Mouse (Mus musculus): ENCODE measurements around the gene Tapbp. TPM values are rescaled to one million over a fixed set of nuclear protein-coding genes. Genes with fewer than 3 reads are reported as not detected.

Gene Tapbp
- polyA plus RNA-seq, 1 experiment from 2014 or later, result 27.6 TPM

GRCm38 (mm10) chr17:33926207-33926932 lies 10.7 kb downstream of the Tapbp start:
- WGBS (ENCODE audit: insufficient replicate concordance), result 79% methylated on average over 17 of the region's 17 CpGs
- ATAC-seq (ENCODE audit: low read depth), result no peak

DNA sequence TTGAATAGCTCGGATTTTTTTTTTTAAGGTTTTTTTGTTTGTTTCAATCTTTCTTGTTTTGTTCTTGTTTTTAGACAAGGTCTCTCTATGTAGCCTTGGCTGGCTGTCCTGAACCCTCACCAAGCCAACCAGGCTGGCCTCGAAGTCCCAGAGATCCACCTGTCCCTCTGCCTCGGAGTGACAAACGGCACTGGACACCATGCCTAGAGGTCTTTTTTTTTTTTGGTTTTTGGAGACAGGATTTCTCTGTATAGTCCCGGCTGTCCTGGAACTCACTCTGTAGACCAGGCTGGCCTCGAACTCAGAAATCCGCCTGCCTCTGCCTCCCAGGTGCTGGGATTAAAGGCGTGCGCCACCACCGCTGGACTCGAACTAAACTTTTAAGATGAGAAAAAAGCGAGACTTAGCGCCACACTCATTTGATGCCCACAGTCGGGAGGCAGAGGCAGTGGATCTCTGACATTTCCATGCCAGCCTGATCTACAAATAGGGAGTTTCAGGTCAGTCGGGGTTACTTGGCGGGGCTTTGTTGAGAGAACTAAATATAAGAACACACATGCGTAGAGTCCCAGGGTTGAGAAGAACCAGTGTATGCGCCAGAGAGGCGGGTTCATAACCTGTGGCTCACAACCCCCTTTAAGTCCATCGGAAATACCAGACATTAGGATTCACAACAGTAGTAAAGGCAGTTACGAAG lies 12.7 kb downstream of the Tapbp start:
- H3K4me3 ChIP-seq (replicated peaks), result peak overlapping the region; percentile 88
- peak overlapping the region; percentile 96; the same call in 1 of the 2 replicates for H3K27ac ChIP-seq
- H3K9me3 ChIP-seq (replicated peaks), result no peaks in the 10 kb centered on the region
- DNase-seq (no peak), ATAC-seq (ENCODE audit: low read depth) (no peak)
- H3K4me1 ChIP-seq (replicated peaks), result peaks cover 73% of the 10 kb centered on the region
- H3K36me3 ChIP-seq, result peaks cover 41% of the 10 kb centered on the region
- WGBS (ENCODE audit: insufficient replicate concordance), result 49% methylated on average over 21 of the region's 21 CpGs
- peak overlapping the region; percentile 92 for H3K9ac ChIP-seq
- H3K27me3 ChIP-seq, result no peaks in the 10 kb centered on the region
- peak overlapping the region; percentile 100 for H3K4me2 ChIP-seq

More at GRCm38 (mm10) chr17:33926207-33926932, 10.7 kb downstream of the Tapbp start:
- Histone ChIP-seq H3K27ac (no peak overlapping the region), H3K4me2 (no peak overlapping the region), H3K27me3 (no peaks in the 10 kb centered on the region), H3K36me3 (peaks cover 25% of the 10 kb centered on the region), H3K9me3 (replicated peaks) (no peaks in the 10 kb centered on the region), H3K9ac (no peak overlapping the region), H3K4me1 (replicated peaks) (peaks cover 63% of the 10 kb centered on the region), H3K4me3 (replicated peaks) (no peak overlapping the region)
- no peak for DNase-seq

DNA sequence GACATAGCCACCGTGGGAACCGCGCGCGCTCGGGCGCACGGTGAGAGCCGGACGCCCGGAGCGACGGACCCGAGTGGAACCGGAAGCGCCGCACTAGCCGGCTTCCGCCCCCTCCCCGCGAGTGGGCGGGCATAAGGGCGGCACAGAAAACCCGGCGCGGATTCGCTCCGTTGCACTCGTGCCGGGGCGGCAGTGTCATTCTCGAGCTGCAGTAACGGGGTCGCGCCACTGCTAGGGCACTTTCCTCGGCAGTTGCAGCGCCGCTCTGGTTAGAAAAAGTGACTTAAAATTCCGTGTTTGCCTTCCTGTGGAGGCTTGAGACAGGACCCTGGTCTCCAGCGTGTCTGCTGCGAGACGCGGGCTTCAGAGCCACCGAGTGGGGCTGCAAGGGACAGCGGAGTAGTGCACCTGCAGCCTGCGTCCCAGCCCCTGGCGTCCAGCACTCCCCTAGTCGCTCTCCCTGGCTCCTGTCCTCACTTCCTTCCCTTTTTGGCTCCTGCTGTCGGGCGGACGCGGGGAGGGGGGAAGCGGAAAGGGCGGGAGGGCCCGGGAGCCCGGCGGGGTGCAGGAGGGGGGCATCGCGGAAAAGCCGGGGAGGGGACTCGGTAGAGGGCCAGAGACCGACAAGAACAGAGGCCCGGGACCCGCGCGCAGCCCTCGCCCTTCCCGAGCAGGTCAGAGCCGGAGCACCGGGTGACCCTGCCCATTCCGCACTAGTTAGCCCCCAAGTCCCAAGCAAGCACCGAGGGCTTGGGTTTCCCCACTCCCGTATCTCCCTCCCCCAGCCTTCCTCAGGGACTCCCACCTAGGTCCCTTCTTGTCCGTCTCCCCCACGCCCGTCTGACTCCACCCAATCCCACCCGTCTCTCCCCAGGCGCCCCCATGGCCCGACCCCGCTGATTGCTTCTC lies 13.9 kb downstream of the Tapbp start, which contains the start of gene Rgl2:
Rgl2 (plus strand) TSS at position 173 of the 909 bp plus-strand sequence.
- no peaks in the 10 kb centered on the region for H3K27me3 ChIP-seq
- H3K36me3 ChIP-seq, result peaks cover 52% of the 10 kb centered on the region
- peak within 1 kb of the TSS; percentile 92 for H3K9ac ChIP-seq
- 0% methylated on average over 77 of the region's 80 CpGs for WGBS (ENCODE audit: insufficient replicate concordance)
- H3K4me2 ChIP-seq, result peak within 1 kb of the TSS; percentile 100
- no peaks in the 10 kb centered on the region for H3K9me3 ChIP-seq (replicated peaks)
- peak within 1 kb of the TSS; percentile 88 for H3K4me3 ChIP-seq (replicated peaks)
- peak; percentile 79 for ATAC-seq (ENCODE audit: low read depth)
- H3K4me1 ChIP-seq (replicated peaks), result peaks cover 65% of the 10 kb centered on the region
- H3K27ac ChIP-seq, result peak within 1 kb of the TSS; percentile 96
- peak; percentile 91 for DNase-seq

DNA sequence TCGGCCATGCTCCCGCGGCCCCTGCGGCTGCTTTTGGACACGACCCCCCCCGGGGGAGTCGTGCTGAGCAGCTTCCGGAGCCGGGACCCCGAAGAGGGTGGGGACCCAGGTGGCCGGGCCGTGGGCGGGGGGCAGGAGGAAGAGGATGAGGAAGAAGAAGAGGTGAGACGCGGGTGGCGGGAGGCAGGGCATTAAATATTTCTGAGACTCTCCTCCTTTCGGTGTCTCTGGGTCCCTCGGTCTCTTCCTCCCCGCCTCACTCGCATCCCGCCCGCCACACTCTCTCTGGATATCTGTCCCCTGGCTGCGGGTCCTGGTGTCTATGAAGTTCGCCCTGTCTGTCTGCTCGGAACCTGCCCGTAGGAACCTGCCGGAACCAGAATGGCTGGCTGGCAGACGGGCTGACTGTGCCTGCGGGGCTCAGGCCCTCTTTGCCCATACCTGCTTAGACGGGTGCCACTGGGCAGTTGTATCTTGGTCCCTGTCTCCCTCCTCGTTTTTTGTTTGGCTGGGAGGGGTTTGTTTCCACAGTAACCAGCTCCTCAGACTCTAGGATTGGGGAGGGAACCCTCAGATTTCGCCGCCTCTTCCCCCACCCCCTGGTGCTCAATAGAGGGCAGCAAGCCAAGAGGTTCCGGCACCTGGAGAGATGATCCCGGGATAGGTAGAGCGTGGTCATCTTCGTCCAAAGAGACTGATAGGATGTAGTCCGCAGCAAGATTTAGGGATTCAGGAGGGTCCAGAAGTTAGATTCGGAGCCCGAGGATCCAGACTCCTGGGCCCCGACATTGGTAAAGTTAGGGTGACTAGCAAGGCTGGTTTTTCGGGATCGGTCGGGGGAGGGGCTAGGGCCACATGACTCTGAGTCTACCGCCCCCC lies 14.8 kb downstream of the Tapbp start:
- WGBS (ENCODE audit: insufficient replicate concordance), result 1% methylated on average over 45 of the region's 45 CpGs
- DNase-seq, result peak; percentile 51
- peak overlapping the region; percentile 96 for H3K27ac ChIP-seq

GRCm38 (mm10) chr17:33931159-33931866 lies 15.6 kb downstream of the Tapbp start:
- peaks cover 55% of the 10 kb centered on the region for H3K4me1 ChIP-seq (replicated peaks)
- ATAC-seq (ENCODE audit: low read depth), result no peak
- peak overlapping the region; percentile 92 for H3K9ac ChIP-seq
- no peaks in the 10 kb centered on the region for H3K27me3 ChIP-seq
- peak overlapping the region; percentile 29 for H3K27ac ChIP-seq
- H3K4me2 ChIP-seq, result peak overlapping the region; percentile 100
- DNase-seq, result no peak
- no peaks in the 10 kb centered on the region for H3K9me3 ChIP-seq (replicated peaks)
- H3K4me3 ChIP-seq (replicated peaks), result peak overlapping the region; percentile 88
- H3K36me3 ChIP-seq, result peaks cover 47% of the 10 kb centered on the region
- 50% methylated on average over 18 of the region's 18 CpGs for WGBS (ENCODE audit: insufficient replicate concordance)

More for the DNA sequence above, 14.8 kb downstream of the Tapbp start:
- no peaks in the 10 kb centered on the region for H3K9me3 ChIP-seq (replicated peaks)
- H3K4me2 ChIP-seq, result peak overlapping the region; percentile 100
- peaks cover 51% of the 10 kb centered on the region for H3K36me3 ChIP-seq
- peaks cover 59% of the 10 kb centered on the region for H3K4me1 ChIP-seq (replicated peaks)
- no peaks in the 10 kb centered on the region for H3K27me3 ChIP-seq
- peak overlapping the region; percentile 92 for H3K9ac ChIP-seq
- peak overlapping the region; percentile 88 for H3K4me3 ChIP-seq (replicated peaks)
- ATAC-seq (ENCODE audit: low read depth), result peak; percentile 17; the same call in 1 of the 2 replicates

GRCm38 (mm10) chr17:33931947-33932346 lies 16.2 kb downstream of the Tapbp start:
- H3K4me3 ChIP-seq (replicated peaks), result no peak overlapping the region
- H3K36me3 ChIP-seq, result peaks cover 46% of the 10 kb centered on the region
- DNase-seq, result no peak
- no peak overlapping the region for H3K9ac ChIP-seq
- no peaks in the 10 kb centered on the region for H3K9me3 ChIP-seq (replicated peaks)
- H3K27me3 ChIP-seq, result no peaks in the 10 kb centered on the region
- H3K27ac ChIP-seq, result no peak overlapping the region
- peaks cover 55% of the 10 kb centered on the region for H3K4me1 ChIP-seq (replicated peaks)
- H3K4me2 ChIP-seq, result no peak overlapping the region
- WGBS (ENCODE audit: insufficient replicate concordance), result 93% methylated on average over 11 of the region's 11 CpGs
- no peak for ATAC-seq (ENCODE audit: low read depth)

- WGBS (ENCODE audit: insufficient replicate concordance), result 87% methylated on average over 14 of the region's 14 CpGs
Observed at GRCm38 (mm10) chr17:33932448-33932847, 16.7 kb downstream of the Tapbp start.

GRCm38 (mm10) chr17:33932970-33933369 lies 17.3 kb downstream of the Tapbp start:
- WGBS (ENCODE audit: insufficient replicate concordance), result 87% methylated on average over 15 of the region's 15 CpGs
- no peaks in the 10 kb centered on the region for H3K27me3 ChIP-seq
- H3K36me3 ChIP-seq, result peaks cover 49% of the 10 kb centered on the region

More at GRCm38 (mm10) chr17:33932448-33932847, 16.7 kb downstream of the Tapbp start:
- H3K9me3 ChIP-seq (replicated peaks), result no peaks in the 10 kb centered on the region
- no peak overlapping the region for H3K4me3 ChIP-seq (replicated peaks)
- H3K27me3 ChIP-seq, result no peaks in the 10 kb centered on the region
- no peak for ATAC-seq (ENCODE audit: low read depth)
- H3K27ac ChIP-seq, result no peak overlapping the region
- DNase-seq, result no peak
- H3K9ac ChIP-seq, result no peak overlapping the region
- peaks cover 55% of the 10 kb centered on the region for H3K4me1 ChIP-seq (replicated peaks)
- H3K4me2 ChIP-seq, result no peak overlapping the region
- peaks cover 51% of the 10 kb centered on the region for H3K36me3 ChIP-seq

DNA sequence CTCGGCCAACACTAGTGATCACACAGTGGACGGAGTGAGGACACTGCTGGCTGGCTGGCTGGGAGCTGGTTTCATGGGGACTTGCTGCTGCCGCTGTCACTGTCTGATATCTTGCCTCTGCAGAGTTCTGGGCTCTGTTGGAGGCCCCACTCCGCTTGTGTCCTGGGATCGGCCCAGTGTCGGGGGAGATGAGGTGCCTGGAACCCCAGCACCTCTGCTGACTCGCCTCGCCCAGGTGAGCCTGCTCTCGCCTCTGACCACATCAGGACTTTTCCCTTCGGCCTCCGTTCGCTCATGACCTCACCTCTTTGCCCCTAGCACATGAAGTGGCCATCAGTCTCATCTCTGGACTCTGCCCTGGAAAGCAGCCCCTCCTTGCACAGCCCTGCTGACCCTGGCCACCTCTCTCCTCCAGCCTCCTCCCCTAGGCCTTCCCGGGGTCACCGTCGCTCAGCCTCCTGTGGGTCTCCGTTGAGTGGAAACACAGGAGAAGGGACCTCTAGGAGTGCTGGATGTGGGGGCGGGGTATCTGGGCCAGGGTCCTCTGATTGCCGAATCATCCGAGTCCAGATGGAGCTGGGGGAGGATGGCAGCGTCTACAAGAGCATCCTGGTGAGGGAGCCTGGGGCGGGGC lies 19.8 kb downstream of the Tapbp start:
- Histone ChIP-seq H3K9ac (no peak overlapping the region), H3K27ac (no peak overlapping the region), H3K36me3 (peaks cover 60% of the 10 kb centered on the region), H3K9me3 (replicated peaks) (no peaks in the 10 kb centered on the region), H3K27me3 (no peaks in the 10 kb centered on the region), H3K4me1 (replicated peaks) (peaks cover 49% of the 10 kb centered on the region), H3K4me2 (no peak overlapping the region), H3K4me3 (replicated peaks) (no peak overlapping the region)
- 82% methylated on average over 21 of the region's 21 CpGs for WGBS (ENCODE audit: insufficient replicate concordance)
- ATAC-seq (ENCODE audit: low read depth), result no peak
- DNase-seq, result no peak

More at GRCm38 (mm10) chr17:33932970-33933369, 17.3 kb downstream of the Tapbp start:
- no peak overlapping the region for H3K4me3 ChIP-seq (replicated peaks)
- DNase-seq (no peak), ATAC-seq (ENCODE audit: low read depth) (no peak)
- no peak overlapping the region for H3K27ac ChIP-seq
- H3K9me3 ChIP-seq (replicated peaks), result no peaks in the 10 kb centered on the region
- no peak overlapping the region for H3K9ac ChIP-seq
- H3K4me1 ChIP-seq (replicated peaks), result peaks cover 50% of the 10 kb centered on the region
- H3K4me2 ChIP-seq, result no peak overlapping the region
